Mouse (Mus musculus): ENCODE measurements around the gene Il22ra2.
"Not testable (repeated sequence)": the region's sequence is repeated elsewhere in the genome, so short reads cannot be mapped to it uniquely, and the experiment has no call there.

Gene Il22ra2

DNA sequence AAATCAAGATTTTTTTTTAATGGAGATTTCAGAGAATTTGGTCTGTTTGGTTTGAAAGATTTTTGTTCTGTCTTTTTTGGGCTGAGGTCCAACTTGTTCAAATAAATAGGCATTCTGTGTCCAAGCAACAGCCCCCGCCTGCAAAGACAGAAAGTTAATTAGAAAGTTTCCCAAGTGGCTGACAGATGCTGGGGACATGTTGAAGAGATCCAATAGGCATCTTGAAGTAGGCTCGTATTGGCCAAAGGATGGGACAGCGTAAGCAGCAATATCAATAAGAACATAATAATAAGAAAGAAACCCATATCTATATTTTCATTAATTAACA lies 21.7 kb upstream of the Il22ra2 start:
- DNase-seq (ENCODE audit: low spot score in 2 of 2) = no peak

DNA sequence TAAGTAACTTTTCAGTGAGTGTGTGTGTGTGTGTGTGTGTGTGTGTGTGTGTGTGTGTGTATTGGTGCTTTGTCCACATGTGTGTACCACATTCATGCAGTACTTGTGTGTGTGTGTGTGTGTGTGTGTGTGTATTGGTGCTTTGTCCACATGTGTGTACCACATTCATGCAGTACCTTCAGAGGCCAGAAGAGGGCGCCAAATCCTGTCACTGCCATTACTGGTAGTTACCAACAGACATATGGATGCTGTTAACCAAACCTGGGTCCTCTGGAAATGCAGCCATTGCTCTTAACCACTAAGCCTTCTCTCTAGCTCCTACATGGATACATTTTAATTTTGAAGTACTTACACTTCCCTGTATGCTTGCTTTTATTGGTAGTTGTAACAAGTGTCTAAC lies 20.3 kb upstream of the Il22ra2 start:
- not testable (repeated sequence) for DNase-seq (ENCODE audit: low spot score in 2 of 2)

DNA sequence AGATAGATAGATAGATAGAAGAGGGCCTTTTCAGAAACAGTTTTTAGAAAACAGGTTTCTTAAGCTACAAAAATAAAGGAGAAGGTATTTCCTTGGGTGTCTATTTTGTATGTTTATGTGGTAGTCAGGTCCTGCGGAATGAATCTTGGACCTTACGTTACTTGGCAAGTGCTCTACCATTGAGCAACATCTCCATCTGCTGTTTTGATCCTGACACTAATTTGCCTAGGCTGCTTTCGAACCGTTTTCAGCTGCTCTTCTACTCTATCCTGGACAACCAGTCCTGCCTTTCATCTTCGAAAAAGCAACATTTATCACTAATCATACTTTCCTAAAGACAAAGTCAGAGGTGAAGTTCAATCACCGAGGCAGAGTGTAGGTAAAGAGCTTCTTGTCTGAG lies 18.6 kb upstream of the Il22ra2 start:
- no peak for DNase-seq (ENCODE audit: low spot score in 2 of 2)

DNA sequence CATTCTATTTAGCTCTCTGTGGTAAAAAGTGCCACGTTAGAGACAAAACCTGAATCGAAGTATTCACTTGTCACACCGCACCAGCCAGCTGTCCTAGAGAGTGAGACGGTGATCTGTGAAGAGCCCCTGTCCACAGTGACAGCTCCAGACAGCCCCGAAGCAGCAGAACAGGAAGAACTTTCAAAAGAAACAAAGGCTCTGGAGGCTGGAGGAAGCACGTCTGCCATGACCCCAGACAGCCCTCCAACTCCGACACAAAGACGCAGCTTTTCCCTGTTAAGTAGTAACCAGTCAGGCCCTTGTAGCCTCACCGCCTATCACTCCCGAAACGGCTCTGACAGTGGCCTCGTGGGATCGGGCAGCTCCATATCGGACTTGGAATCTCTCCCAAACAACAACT lies 12.7 kb upstream of the Il22ra2 start:
- no peak for DNase-seq (ENCODE audit: low spot score in 2 of 2)

DNA sequence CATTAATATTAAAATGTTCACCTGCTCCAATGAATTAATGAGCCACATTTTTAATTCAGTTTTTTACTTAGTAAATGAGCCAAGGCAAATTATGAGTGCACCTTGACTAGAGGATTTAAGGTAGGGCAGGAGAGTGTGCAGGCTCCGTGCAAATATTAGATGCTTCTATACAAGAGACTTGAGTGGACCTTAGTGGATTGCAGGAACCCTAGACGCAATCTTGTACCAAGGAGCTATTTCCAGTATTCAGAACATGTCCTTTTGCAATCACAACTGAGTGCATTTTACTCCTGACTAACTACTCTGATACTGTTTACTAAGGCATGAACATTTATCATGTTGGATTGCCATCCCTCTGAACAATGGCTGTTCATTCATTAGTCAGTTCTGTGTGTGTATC lies 10.2 kb upstream of the Il22ra2 start:
- no peak for DNase-seq (ENCODE audit: low spot score in 2 of 2)

DNA sequence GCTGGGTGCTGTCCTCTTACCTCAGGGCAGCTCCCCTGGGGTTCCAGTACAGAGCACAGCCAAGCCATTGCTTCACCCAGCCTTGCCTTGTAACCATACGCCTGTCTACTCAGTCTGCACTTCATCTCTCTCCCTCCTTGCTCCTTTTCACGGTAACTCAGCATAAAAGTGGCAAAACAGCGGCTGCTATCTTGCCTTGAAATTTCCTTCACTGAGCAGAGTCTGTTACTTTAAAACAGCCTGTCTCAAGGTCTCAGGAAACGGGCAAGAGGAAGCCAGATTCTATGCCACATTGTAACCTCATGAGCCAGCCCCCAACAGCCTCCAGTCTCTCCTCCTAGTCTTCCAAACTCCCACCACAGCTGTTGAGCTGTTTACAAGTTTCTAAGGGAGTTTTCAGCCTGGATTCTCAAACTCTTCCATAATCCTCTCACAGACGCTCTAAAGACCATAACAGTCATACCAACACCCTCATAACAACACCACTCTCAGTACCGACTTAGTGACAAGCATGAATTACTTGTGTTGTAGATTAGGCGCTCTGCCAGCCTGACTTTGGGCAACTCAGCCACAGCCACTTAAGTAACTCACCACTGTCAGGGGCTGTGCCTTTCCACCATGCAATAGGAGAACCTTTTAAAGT lies 8.6 kb upstream of the Il22ra2 start:
- peak in 1 of 2 experiments; percentile 27 for DNase-seq (ENCODE audit: low spot score in 2 of 2)

DNA sequence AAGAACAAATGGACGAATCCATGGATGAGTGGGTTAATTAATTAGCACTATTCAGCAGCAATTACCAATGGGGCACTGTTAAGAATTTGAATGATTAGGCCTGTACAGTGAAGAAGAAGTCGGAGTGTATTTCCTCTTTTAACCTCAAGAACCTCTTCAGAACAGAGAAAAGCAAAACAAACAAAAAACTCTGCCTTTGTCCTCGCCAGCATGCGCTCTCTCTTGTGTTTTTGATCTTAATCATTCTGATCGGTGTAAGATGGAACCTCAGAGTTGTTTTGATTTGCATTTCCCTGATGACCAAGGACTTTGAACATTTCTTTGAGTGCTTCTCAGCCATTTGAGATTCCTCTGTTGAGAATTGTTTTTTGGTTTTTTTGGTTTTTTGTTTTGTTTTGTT lies 2.1 kb upstream of the Il22ra2 start:
- DNase-seq (ENCODE audit: low spot score in 2 of 2) = no peak

DNA sequence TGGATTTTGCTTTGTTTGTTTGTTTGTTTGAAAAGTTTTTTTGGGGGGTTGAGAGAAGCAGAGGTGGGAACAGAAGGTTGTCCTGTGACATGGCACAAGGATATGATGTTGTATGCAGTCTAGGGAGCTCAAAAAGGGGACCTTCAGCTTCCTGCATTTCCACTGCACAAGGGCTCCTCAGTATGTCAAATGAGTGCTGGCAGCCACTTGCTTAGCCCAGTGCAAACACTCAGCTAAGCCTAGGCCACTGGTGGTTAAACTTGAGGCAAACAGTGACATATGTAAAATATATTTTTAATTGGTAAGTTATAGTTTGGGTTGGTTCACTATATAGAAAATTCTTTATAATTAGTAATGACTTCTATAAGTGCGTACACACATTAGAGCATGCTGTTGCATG lies 2.8 kb downstream of the Il22ra2 start:
- DNase-seq (ENCODE audit: low spot score in 2 of 2) = no peak

DNA sequence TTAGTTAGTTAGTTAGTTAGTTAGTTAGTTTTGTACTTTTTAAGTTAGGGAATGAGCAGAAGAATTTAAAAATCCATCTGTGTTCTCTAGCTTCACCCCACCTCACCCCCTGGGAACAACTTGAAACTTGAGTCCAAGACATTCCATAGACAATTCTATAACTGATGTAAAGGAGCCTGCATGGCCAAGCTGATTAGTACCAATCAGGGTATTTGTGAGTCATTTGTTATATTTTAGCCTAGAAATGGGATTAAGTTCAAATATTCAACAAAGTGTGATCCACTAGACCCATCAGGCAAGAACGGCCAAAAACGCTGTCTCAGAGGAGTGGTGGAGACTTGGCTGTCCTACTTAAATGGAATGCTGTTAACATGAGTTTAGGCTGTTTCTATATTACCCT lies 5.5 kb downstream of the Il22ra2 start:
- no peak for DNase-seq (ENCODE audit: low spot score in 2 of 2)

DNA sequence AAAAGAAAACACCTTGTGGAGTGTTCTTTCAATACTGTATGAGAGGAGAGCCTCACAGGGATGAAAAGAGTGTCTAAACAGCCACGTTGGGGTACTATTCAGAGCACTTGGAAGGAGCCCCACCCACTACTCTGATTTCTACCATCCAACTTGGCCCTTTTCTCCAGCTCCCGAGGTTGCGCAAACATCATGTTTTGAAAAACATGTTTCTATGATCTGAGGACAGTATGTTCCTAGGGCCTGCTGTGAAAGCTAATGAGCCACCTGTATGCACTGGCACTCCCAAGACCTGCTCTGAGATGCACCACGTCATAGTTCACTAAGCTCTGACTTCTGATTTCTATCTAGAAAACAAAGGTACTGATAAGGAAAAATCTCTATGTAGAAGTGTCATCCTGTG lies 6.0 kb downstream of the Il22ra2 start:
- DNase-seq (ENCODE audit: low spot score in 2 of 2) = no peak

DNA sequence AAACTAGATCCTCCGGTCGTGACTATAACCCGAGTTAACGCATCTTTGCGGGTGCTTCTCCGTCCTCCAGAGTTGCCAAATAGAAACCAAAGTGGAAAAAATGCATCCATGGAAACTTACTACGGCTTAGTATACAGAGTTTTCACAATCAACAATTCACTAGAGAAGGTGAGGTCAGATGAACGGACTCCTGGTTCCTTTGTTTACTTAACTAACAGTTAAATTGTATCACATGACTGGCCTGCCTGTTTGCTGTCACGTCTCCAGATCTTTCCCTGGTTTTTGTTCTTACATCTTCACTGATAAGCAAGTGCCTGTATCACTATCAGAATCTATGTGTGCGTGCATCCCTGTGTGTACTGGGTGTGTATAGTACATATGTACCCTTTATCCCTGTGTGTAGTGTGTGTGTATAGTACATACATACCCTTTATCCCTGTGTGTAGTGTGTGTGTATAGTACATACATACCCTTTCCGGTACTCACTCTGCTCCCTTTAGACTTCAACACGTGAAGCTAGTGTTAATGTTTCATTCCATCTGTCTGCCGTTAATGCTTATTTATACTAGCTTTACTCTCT lies 9.9 kb downstream of the Il22ra2 start:
- no peak for DNase-seq (ENCODE audit: low spot score in 2 of 2)

DNA sequence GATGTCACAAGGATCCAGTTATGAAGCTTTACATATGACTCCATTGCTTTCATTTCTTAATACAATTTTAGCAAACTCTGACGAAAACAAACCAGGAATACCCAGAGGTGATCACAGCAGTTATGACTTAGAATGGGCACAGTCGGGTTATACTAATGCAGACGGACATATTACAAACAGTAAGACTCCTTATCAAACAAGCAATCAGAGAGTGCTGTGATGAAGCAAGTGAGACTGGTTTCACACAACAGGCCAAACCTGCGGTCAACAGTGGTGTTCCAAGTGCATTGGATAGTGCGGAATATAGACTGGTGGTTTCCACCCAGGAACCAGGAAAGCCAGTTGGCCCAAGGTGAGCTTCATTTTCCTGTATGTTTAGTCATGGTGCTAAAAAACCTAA lies 17.1 kb downstream of the Il22ra2 start:
- DNase-seq (ENCODE audit: low spot score in 2 of 2) = no peak

DNA sequence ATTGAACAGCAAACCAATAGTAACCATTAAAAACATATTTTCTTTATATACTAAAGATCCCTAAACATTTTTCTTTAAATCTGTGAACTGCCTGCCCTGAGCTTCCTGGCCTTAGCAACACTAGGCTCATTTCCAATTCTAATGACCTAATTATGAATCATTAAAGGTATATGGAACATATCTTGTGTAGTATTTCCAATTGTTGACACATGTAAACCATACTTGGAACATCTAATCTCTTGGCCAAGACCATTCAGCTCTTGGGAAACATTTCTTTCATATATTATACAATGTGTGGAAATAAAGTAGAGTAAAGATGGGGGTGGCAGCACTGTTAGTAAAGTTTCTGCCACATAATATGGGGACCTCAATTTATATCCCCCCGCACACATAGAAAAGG lies 17.8 kb downstream of the Il22ra2 start:
- no peak for DNase-seq (ENCODE audit: low spot score in 2 of 2)

DNA sequence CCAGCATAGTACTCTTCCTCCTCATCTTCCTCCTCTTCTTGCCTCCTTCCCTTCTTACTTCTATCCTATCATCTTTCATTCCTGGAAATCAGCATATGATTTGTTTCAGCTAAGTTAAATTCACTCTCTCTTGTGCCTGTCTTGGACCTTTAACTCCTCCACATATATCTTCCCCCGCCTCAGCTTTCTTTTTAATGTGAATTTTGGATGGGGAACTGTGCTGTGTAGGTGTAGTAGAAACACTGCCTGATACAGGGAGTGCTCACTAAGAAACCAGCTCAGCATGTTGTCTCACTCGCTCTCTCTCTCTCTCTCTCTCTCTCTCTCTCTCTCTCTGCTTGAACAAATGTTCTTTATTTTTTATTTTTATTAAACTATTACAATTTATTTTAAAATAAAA lies 23.3 kb downstream of the Il22ra2 start:
- no peak for DNase-seq (ENCODE audit: low spot score in 2 of 2)

DNA sequence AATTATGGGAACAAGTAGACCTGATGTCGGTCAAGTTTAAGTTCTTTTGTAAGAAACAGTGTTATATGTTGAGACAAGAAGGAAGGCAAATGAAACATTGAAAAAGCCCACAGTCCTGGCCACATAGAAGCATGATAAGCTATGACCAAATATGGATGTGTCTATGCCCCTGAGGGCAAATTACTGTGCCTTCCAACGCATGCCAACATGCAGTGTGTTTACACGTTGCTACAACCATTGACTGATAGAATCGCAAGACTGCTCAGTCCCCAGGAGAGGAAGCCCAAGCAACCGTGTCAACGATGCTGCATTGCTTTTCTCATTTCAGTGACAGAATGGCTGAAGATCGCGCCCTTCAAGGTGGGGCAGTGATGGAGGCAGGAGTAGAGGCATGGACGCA lies 35.6 kb downstream of the Il22ra2 start:
- peak; percentile 41 to 49 for DNase-seq (ENCODE audit: low spot score in 2 of 2)

DNA sequence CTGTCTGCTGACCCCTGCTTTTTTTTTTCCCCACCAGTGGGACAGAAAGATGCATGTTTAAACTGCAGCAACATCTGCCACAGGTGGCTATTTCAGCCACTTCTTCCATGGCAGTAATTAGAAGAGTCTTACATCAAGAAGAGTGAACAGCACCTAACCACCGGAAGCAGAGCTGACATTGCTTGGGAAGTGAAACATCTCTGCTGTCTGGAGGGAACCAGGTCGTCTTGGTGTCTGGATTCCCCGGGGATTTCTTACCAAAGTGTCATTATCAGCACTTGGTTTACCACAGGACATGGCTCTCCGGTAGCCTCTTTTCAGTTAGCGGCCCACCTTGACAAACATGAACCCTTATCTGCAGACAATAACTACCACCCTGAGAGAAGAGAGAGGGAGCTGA lies 38.2 kb downstream of the Il22ra2 start:
- peak; percentile 67 to 68 for DNase-seq (ENCODE audit: low spot score in 2 of 2)

DNA sequence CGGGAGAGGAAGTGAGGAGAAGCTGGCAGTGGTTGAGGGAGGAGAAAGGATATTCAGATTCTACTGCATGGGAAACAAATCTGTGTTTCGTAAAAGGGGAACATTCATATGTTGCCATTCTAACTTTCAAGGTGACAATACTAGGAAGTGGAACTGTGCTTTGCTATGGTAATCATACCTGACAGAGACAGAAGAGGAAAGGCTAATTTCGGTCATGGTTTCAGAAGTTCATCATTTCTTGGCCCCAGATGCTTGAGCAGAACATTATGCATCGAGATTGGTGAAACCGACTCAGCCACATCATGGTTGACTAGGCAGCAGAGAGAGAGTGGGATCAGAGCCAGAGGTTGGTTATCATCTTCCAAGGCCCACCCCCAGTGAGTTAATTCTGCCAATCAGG lies 47.2 kb downstream of the Il22ra2 start:
- DNase-seq (ENCODE audit: low spot score in 2 of 2) = peak; percentile 56 to 60

DNA sequence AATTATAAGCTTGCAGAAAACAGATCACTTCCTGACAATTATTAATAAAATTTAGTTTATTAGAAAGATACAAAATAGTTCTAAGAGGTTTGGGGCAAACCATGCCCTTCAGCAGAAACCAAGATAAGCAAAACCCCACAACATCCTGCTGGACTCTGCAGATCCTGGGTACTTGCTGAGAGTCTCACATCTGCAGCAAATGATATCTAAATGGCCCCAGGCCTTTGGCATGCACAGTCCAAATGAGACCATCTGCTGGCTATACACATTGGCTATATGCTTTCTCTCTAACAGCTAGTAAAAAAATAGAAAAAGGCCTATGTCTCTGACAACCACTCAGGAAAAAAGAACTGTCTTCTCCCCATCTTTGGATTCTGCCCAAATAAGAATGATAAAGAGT lies 50.2 kb downstream of the Il22ra2 start:
- DNase-seq (ENCODE audit: low spot score in 2 of 2) = no peak

DNA sequence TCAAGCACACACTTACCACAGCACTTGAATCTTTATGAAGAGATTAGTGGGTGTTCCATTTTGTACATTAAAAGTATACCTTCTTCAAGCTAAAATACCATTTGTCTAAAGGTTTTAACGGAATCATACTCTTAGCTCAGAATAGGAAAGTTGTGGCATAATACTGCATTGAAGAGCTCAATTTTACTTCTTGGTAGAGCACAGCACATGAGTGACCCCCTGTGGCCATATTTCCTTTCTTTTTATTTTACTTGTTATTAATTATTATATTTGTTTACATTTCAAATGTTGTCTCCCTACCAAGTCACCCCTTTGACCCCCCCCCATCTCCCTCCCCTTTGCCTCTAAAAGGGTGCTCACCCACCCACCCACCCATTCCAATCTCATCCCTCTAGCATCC lies 51.3 kb downstream of the Il22ra2 start:
- DNase-seq (ENCODE audit: low spot score in 2 of 2) = no peak
